Mouse (Mus musculus) MEL (cell line): ENCODE measurements around the gene Dhcr24. TPM values are rescaled to one million over a fixed set of nuclear protein-coding genes. Genes with fewer than 3 reads are reported as not detected.
A peak's percentile ranks its signal among the peaks of the same experiment; 100 is the strongest.

Source experiments
- DNase-seq: peaks from one replicate; pipeline ENCODE4 v3.0.0; 2011; ENCODE audit warnings: low read depth, low spot score
- H3K27ac ChIP-seq: 2 replicates; pipeline ENCODE4 v1.5.1; 2012; ENCODE audit warnings: low read depth, mild to moderate bottlenecking, control low read depth, low read length, moderate library complexity; ENCODE audit not compliant: control insufficient read depth
- H3K27me3 ChIP-seq, 2 experiments: fragments of 150-350 bp in 1 of 2; sonication (generic) in 1 of 2; 2 replicates each; pipeline ENCODE4 v1.6.1; 2012; ENCODE audit warnings: low read length in 2 of 2, mild to moderate bottlenecking in 2 of 2, improper control_type of control experiment in 1 of 2, moderate library complexity in 1 of 2; ENCODE audit not compliant: insufficient read depth in 2 of 2, control insufficient read depth in 1 of 2
- H3K36me3 ChIP-seq, 2 experiments: 2 replicates each; pipeline ENCODE4 v1.6.1; 2012 to 2014; ENCODE audit warnings: low read length in 2 of 2, improper control_type of control experiment in 1 of 2, inconsistent platforms in 1 of 2, mild to moderate bottlenecking in 1 of 2; ENCODE audit not compliant: insufficient read depth in 2 of 2, control insufficient read depth in 1 of 2
- H3K4me1 ChIP-seq, 2 experiments: fragments of 150-350 bp in 1 of 2; sonication (generic) in 1 of 2; 2 replicates each; pipeline ENCODE4 v1.6.1; 2012; ENCODE audit warnings: low read length in 2 of 2, improper control_type of control experiment in 1 of 2, mild to moderate bottlenecking in 1 of 2; ENCODE audit not compliant: insufficient read depth in 2 of 2, control insufficient read depth in 1 of 2
- H3K4me3 ChIP-seq, 2 experiments: fragments of 150-350 bp in 1 of 2; sonication (generic) in 1 of 2; 2 replicates each; pipeline ENCODE4 v1.5.1; 2012; ENCODE audit warnings: low read depth in 2 of 2, low read length in 2 of 2, mild to moderate bottlenecking in 2 of 2, moderate library complexity in 2 of 2, control low read depth in 1 of 2, improper control_type of control experiment in 1 of 2; ENCODE audit not compliant: control insufficient read depth in 1 of 2, insufficient read depth in 1 of 2
- H3K79me2 ChIP-seq: 2 replicates; pipeline ENCODE4 v1.6.1; 2012; ENCODE audit warnings: mild to moderate bottlenecking, low read length, moderate library complexity; ENCODE audit not compliant: control insufficient read depth, poor library complexity, insufficient read depth
- H3K9ac ChIP-seq: 2 replicates; pipeline ENCODE4 v1.6.1; 2012; ENCODE audit warnings: low read depth, mild to moderate bottlenecking, control low read depth, low read length, moderate library complexity; ENCODE audit not compliant: control insufficient read depth, poor library complexity, severe bottlenecking
- H3K9me3 ChIP-seq: fragments of 150-350 bp; sonication (generic); replicated peaks from 2 replicates; pipeline ENCODE4 v1.6.1; 2012; ENCODE audit warnings: mild to moderate bottlenecking, low read length, improper control_type of control experiment, moderate library complexity; ENCODE audit not compliant: insufficient read depth
- BHLHE40 ChIP-seq: IDR thresholded peaks from 2 replicates; pipeline ENCODE4 v1.6.1; 2012; ENCODE audit warnings: low read depth, mild to moderate bottlenecking, inconsistent platforms, low read length, improper control_type of control experiment, borderline replicate concordance
- E2F4 ChIP-seq: IDR thresholded peaks from 2 replicates; pipeline ENCODE4 v1.6.1; 2011; ENCODE audit warnings: low read depth, low read length, improper control_type of control experiment, borderline replicate concordance
- ETS1 ChIP-seq: IDR thresholded peaks from 2 replicates; pipeline ENCODE4 v1.6.1; 2012; ENCODE audit warnings: low read depth, mild to moderate bottlenecking, inconsistent platforms, low read length, improper control_type of control experiment, moderate library complexity
- GABPA ChIP-seq: IDR thresholded peaks from 2 replicates; pipeline ENCODE4 v1.6.1; 2012; ENCODE audit warnings: low read depth, mild to moderate bottlenecking, inconsistent platforms, low read length, improper control_type of control experiment, moderate library complexity
- MAFK ChIP-seq: IDR thresholded peaks from 2 replicates; pipeline ENCODE4 v1.6.1; 2011; ENCODE audit warnings: low read depth, mild to moderate bottlenecking, low read length, improper control_type of control experiment, borderline replicate concordance
- MAX ChIP-seq: IDR thresholded peaks from 2 replicates; pipeline ENCODE4 v1.6.1; 2011; ENCODE audit warnings: low read length, improper control_type of control experiment
- MEF2A ChIP-seq: IDR thresholded peaks from 2 replicates; pipeline ENCODE4 v1.6.1; 2014; ENCODE audit warnings: low read depth, mild to moderate bottlenecking, inconsistent platforms, low read length, improper control_type of control experiment; ENCODE audit not compliant: poor library complexity, insufficient replicate concordance, severe bottlenecking; ENCODE audit errors: extremely low read depth
- MXI1 ChIP-seq: IDR thresholded peaks from 2 replicates; pipeline ENCODE4 v1.6.1; 2011; ENCODE audit warnings: mild to moderate bottlenecking, low read depth, low read length, improper control_type of control experiment
- MYB ChIP-seq: IDR thresholded peaks from 2 replicates; pipeline ENCODE4 v1.6.1; 2011; ENCODE audit warnings: mild to moderate bottlenecking, low read depth, low read length, improper control_type of control experiment
- MYC ChIP-seq: IDR thresholded peaks from 2 replicates; pipeline ENCODE4 v1.6.1; 2011; ENCODE audit warnings: low read depth, mild to moderate bottlenecking, low read length, improper control_type of control experiment, moderate library complexity
- NRF1 ChIP-seq: IDR thresholded peaks from 2 replicates; pipeline ENCODE4 v1.6.1; 2014; ENCODE audit warnings: low read depth, mild to moderate bottlenecking, inconsistent platforms, low read length, improper control_type of control experiment, moderate library complexity; ENCODE audit not compliant: poor library complexity, insufficient read depth, severe bottlenecking
- POLR2AphosphoS2 ChIP-seq: IDR thresholded peaks from 2 replicates; pipeline ENCODE4 v1.6.1; 2011; ENCODE audit warnings: low read length, improper control_type of control experiment
- RCOR1 ChIP-seq: IDR thresholded peaks from 2 replicates; pipeline ENCODE4 v1.6.1; 2012; ENCODE audit warnings: low read depth, mild to moderate bottlenecking, inconsistent platforms, low read length, improper control_type of control experiment
- TAL1 ChIP-seq: IDR thresholded peaks from 2 replicates; pipeline ENCODE4 v1.6.1; 2012; ENCODE audit warnings: mild to moderate bottlenecking, inconsistent platforms, low read length, moderate library complexity, mixed read lengths
- TBP ChIP-seq: IDR thresholded peaks from 2 replicates; pipeline ENCODE4 v1.8.0; 2011; ENCODE audit warnings: low read depth, low read length, improper control_type of control experiment
- USF1 ChIP-seq: IDR thresholded peaks from 2 replicates; pipeline ENCODE4 v1.6.1; 2014; ENCODE audit warnings: low read depth, mild to moderate bottlenecking, inconsistent platforms, low read length, improper control_type of control experiment, moderate library complexity
- USF2 ChIP-seq, 2 experiments: IDR thresholded peaks; 2 replicates each; pipeline ENCODE4 v1.6.1; 2011 to 2012; ENCODE audit warnings: improper control_type of control experiment in 2 of 2, low read length in 2 of 2, borderline replicate concordance in 1 of 2, inconsistent platforms in 1 of 2, low read depth in 1 of 2, mild to moderate bottlenecking in 1 of 2; ENCODE audit not compliant: insufficient read depth in 1 of 2
- ZC3H11A ChIP-seq: IDR thresholded peaks from 2 replicates; pipeline ENCODE4 v1.6.1; 2012; ENCODE audit warnings: low read depth, mild to moderate bottlenecking, inconsistent platforms, low read length, improper control_type of control experiment
- ZKSCAN1 ChIP-seq: IDR thresholded peaks from 2 replicates; pipeline ENCODE4 v1.6.1; 2012; ENCODE audit warnings: low read depth, mild to moderate bottlenecking, inconsistent platforms, low read length, improper control_type of control experiment, moderate library complexity
- polyA plus RNA-seq, 2 experiments: library from polyadenylated mRNA; stranded (reverse) in 1 of 2; unstranded in 1 of 2; fragments of >175 nt in 1 of 2; fragments of >200 nt in 1 of 2; gene quantifications; 2 replicates each; pipeline versions ENCODE4 v1.2.1 to v1.2.4; 2012; ENCODE audit warnings: low replicate concordance in 2 of 2, low read depth in 1 of 2; ENCODE audit not compliant: insufficient read length in 2 of 2, insufficient read depth in 1 of 2, missing spikeins in 1 of 2
- total RNA-seq: library from RNA; depleted of rRNA; stranded (reverse); fragments of 300-350 nt; gene quantifications from 2 replicates; pipeline ENCODE4 v1.2.3, GENCODE M21; 2012

Dhcr24 gene
- total and polyA plus RNA-seq, 3 experiments = 39.2 to 63.0 TPM; not detected in 1

DNA sequence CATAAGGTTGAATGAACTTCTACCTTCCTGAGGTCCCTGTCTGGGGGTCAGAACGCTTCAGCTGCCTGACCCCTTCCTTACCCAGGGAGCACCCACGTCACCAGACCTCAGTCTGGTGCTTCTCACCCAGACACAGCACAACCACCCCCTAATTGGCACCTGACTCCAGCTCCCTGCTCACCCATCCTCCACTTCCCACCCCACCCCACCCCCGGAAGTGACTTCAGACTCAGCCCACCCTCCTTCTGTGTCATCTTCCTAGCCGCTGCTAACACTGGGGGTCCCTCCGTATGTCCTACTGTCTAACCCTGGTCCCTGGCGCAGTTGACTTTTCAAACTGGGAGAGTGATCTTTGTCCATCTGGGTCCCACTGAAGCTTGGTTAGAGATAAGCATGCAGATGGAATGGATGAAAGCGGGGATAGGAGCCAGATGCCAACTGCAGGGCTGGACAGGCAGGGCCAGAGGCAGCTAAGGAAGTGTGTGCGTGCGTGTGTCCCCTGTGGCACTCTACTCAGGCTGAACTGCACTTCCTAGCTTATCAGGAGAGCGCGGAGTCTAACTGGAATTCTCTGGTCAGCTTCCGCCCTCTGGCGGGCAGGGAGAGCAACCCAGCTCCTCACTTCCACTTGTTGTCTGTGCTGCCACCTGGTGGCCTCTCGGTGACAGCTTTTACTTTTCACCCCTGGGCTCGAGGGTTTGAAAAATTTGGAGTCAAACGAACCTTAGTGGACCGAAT, 31.3 kb upstream of the Dhcr24 start (continued):
- TF ChIP-seq BHLHE40 = no peak
- no peak for TF ChIP-seq RCOR1
- no peak for TF ChIP-seq USF1
- TF ChIP-seq MXI1 = no peak
- no peak for TF ChIP-seq E2F4
- peak; percentile 76 for TF ChIP-seq ZC3H11A
- TF ChIP-seq MAX = no peak
- TF ChIP-seq ETS1 = no peak; the same call in 1 of the 2 replicates
- TF ChIP-seq TBP = no peak
- TF ChIP-seq MYC = 0 out of 2 replicates have a peak, but pooled peaks have one; percentile 27
- TF ChIP-seq MAFK = no peak
- TF ChIP-seq NRF1 = no peak
- no peak for TF ChIP-seq TAL1
- TF ChIP-seq GABPA = no peak
- TF ChIP-seq POLR2AphosphoS2 = no peak

DNA sequence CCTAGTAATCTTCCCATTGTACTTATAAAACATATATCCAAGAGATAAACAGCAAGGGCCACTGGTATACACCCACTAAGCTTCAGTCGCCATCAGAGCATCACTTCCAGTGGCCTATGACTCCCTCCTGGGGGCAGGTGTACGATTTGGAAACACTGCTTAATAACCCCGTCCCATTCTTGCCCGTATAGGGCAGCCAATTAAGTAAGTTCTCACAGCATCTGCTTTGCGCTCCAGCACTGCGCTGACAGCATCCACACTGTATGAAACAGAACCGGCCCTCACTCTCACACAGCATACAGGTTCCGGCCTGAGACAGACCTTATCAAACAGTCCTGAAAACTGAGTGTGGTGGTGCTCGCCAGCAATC, 30.7 kb upstream of the Dhcr24 start:
- DNase-seq = no peak
- Histone ChIP-seq H3K4me1 (peaks cover 0 to 12% of the 10 kb centered on the region in 2 experiments; a peak in 2 of 4 replicates), H3K36me3 (no peaks in the 10 kb centered on the region; a peak in 1 of 4 replicates), H3K27me3 (0 out of 4 replicates have a peak, but pooled peaks cover 0 to 2% of the 10 kb centered on the region in 2 experiments), H3K79me2 (no peaks in the 10 kb centered on the region), H3K27ac (no peak overlapping the region), H3K9me3 (no peaks in the 10 kb centered on the region), H3K9ac (no peak overlapping the region), H3K4me3 (no peak overlapping the region)
- TF ChIP-seq USF1 (no peak), ZKSCAN1 (no peak), GABPA (no peak), USF2 (IDR thresholded peaks at IDR 0.05; ENCODE audit: borderline replicate concordance in 1 of 2, insufficient read depth in 1 of 2, low read depth in 1 of 2, low read length in 2 of 2) (no peak), MEF2A (no peak), MXI1 (no peak), MYB (no peak), TBP (no peak), MAX (no peak)
